Mouse (Mus musculus) megakaryocyte, embryonic 14.5 days (primary cell): ENCODE measurements around the gene Tmem163.

Source experiments
- FLI1 ChIP-seq: IDR thresholded peaks from 2 replicates; pipeline ENCODE4 v1.6.1; 2012; ENCODE audit warnings: low read length, inconsistent platforms, mixed read lengths
- GATA1 ChIP-seq: IDR thresholded peaks from 3 replicates; pipeline ENCODE4 v1.6.1; 2012; ENCODE audit warnings: mixed read lengths, low read length, inconsistent platforms, borderline replicate concordance

DNA sequence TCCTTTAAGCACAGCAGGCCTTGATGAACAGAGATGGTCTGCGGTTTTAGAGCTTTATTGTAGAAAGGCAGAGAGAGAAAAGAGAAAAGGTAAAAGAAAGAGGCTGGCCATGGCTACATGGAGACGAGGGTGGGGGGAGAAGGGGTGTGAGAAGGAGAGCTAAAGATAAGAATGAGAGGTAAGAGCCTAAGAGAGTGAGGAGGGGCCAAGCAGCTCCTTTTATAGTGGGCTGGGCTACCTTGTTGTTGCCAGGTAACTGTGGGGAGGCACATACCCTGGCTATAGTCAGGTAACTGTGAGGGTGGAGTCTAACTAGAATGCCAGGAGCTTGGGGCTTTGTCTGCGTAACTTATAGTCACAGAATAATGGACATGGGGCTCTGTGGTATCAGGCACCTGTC lies 110.7 kb downstream of the Tmem163 start:
- no peak for TF ChIP-seq GATA1
- no peak for TF ChIP-seq FLI1
